15 mouse cellular contexts compared by ENCODE assay signal in the genomic region with DNA sequence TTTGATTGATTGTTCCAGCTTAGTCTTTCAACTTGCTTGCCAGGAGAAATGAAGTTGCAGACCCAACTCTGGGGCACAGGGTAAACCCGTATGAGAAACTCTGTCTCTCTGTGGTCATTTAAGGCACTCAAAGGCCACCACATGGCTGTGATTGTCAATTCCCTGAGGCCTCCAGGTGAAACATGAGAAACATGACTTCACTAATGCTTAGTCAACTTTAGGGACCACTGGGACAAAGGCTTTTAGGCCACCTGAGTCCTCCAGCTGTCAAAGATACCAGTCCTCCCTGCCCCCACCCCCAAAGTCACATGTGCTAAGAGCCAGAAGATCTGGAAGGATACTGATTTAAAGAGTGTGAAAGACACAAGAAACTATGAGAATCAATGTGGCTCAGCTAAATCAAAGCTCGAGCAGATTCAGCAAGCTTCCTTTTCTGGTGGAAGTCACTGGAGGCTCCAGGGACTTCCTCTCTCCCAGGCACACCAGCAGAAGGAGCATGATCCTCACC.
DNase-seq lines count a peak whose midpoint lies in the region; ATAC-seq and TF ChIP-seq lines count a peak whose summit lies in the region.
"Had no signal": no experiment of that assay in that cellular context is flagged by ENCODE, and none has a peak within 500 bp of the region (broad histone marks: within the 10 kb centered on the region; RNA-seq: fewer than 3 reads in every experiment).

No protein-coding gene starts in this region.

- no peaks in the 10 kb centered on the region for H3K9me3 ChIP-seq in liver, embryonic 12.5 days (replicated peaks)
- no peaks in the 10 kb centered on the region for H3K9me3 ChIP-seq in embryonic facial prominence, embryonic 14.5 days (ENCODE audit: control insufficient read depth, low read length)
- H3K9me3 ChIP-seq in megakaryocyte, embryonic 14.5 days = no peaks in the 10 kb centered on the region
- H3K9me3 ChIP-seq: forebrain, embryonic 15.5 days had no signal

- H3K9ac ChIP-seq in liver, adult 2 months (ENCODE audit: low read depth, low read length) = 0 out of 2 replicates have a peak overlapping the region, but pooled peaks have one; percentile 17
- no peak overlapping the region for H3K9ac ChIP-seq in liver, embryonic 12.5 days
- H3K9ac ChIP-seq in embryonic facial prominence, embryonic 14.5 days (ENCODE audit: low read depth, low read length) = 0 out of 2 replicates have a peak overlapping the region, but pooled peaks have one; percentile 14
- H3K9ac ChIP-seq: forebrain, embryonic 15.5 days had no signal

- no peak overlapping the region for H3K4me3 ChIP-seq in liver, adult 2 months (ENCODE audit: insufficient read depth, low read depth, low read length)
- no peak overlapping the region for H3K4me3 ChIP-seq in liver, embryonic 12.5 days
- H3K4me3 ChIP-seq in embryonic facial prominence, embryonic 14.5 days (ENCODE audit: low read depth, low read length) = no peak overlapping the region
- H3K4me3 ChIP-seq in megakaryocyte, embryonic 14.5 days (replicated peaks) = peak overlapping the region; percentile 57
- H3K4me3 ChIP-seq: forebrain, embryonic 15.5 days had no signal

- H3K4me1 ChIP-seq in liver, adult 2 months (ENCODE audit: control insufficient read depth, insufficient read depth, low read length) = 0 out of 2 replicates have a peak, but pooled peaks cover 3% of the 10 kb centered on the region
- peaks cover 40% of the 10 kb centered on the region for H3K4me1 ChIP-seq in liver, embryonic 12.5 days
- H3K4me1 ChIP-seq in embryonic facial prominence, embryonic 14.5 days (ENCODE audit: control insufficient read depth, insufficient read depth, low read length) = peaks cover 7% of the 10 kb centered on the region; the same call in 1 of the 2 replicates
- H3K4me1 ChIP-seq in megakaryocyte, embryonic 14.5 days = peaks cover 54% of the 10 kb centered on the region
- H3K4me1 ChIP-seq: forebrain, embryonic 15.5 days had no signal

- H3K27ac ChIP-seq in liver, adult 2 months (replicated peaks; ENCODE audit: insufficient read depth, low read depth, low read length) = no peak overlapping the region
- no peak overlapping the region for H3K27ac ChIP-seq in liver, embryonic 12.5 days
- H3K27ac ChIP-seq in embryonic facial prominence, embryonic 14.5 days (replicated peaks; ENCODE audit: low read depth, low read length) = no peak overlapping the region; the same call in 1 of the 2 replicates
- H3K27ac ChIP-seq: forebrain, embryonic 15.5 days had no signal

- no peak for TF ChIP-seq CTCF in liver, adult 2 months (IDR thresholded peaks at IDR 0.05; ENCODE audit: low read depth, low read length)

- DNase-seq in embryo, embryonic 10.5 days (ENCODE audit: low spot score) = peak; percentile 30
- no peak for DNase-seq in embryo, embryonic 11 days
- no peak for DNase-seq in liver, adult 2 months (ENCODE audit: extremely low read depth, low read depth, low spot score)
- DNase-seq in embryonic facial prominence, embryonic 14.5 days (ENCODE audit: low spot score) = peak; percentile 32
- DNase-seq in urinary bladder, postnatal 14 days (ENCODE audit: low spot score) = no peak
- DNase-seq: cerebellum, adult 11 months; gastrocnemius, postnatal 14 days; lung, adult 18-20 months; thymus, adult 2 months had no signal

- H3K79me2 ChIP-seq in liver, adult 2 months (ENCODE audit: control insufficient read depth, insufficient read depth, low read length) = no peaks in the 10 kb centered on the region

- peaks cover 6% of the 10 kb centered on the region for H3K36me3 ChIP-seq in liver, adult 2 months (ENCODE audit: control insufficient read depth, insufficient read depth, low read length)
- H3K36me3 ChIP-seq in liver, embryonic 12.5 days = peaks cover 46% of the 10 kb centered on the region
- peaks cover 22% of the 10 kb centered on the region; the same call in 1 of the 2 replicates for H3K36me3 ChIP-seq in embryonic facial prominence, embryonic 14.5 days (ENCODE audit: control insufficient read depth, insufficient read depth, low read length)
- H3K36me3 ChIP-seq in megakaryocyte, embryonic 14.5 days (replicated peaks; ENCODE audit: low read length) = peaks cover 73% of the 10 kb centered on the region

- TF ChIP-seq POLR2A in liver, adult 2 months (IDR thresholded peaks at IDR 0.05; ENCODE audit: extremely low read depth, insufficient read depth, low read length) = no peak

- no peaks in the 10 kb centered on the region for H3K27me3 ChIP-seq in liver, adult 2 months (ENCODE audit: control insufficient read depth, insufficient read depth, low read length)
- H3K27me3 ChIP-seq in liver, embryonic 12.5 days (replicated peaks) = no peaks in the 10 kb centered on the region
- no peaks in the 10 kb centered on the region for H3K27me3 ChIP-seq in embryonic facial prominence, embryonic 14.5 days (replicated peaks; ENCODE audit: control insufficient read depth, insufficient read depth, low read length)
- H3K27me3 ChIP-seq in megakaryocyte, embryonic 14.5 days (replicated peaks) = no peaks in the 10 kb centered on the region
- H3K27me3 ChIP-seq: forebrain, embryonic 15.5 days had no signal

- ATAC-seq in liver, embryonic 12.5 days = no peak
- no peak for ATAC-seq in embryonic facial prominence, embryonic 14.5 days (ENCODE audit: low read depth)
- no peak for ATAC-seq in CD4-positive, CD25-positive, alpha-beta regulatory T cell, adult 4 months
- ATAC-seq: activated CD4-positive, CD25-positive, alpha-beta regulatory T cell, adult 4 months; forebrain, embryonic 15.5 days; inflammation-experienced regulatory T-cells, adult 6 months had no signal

- 70% methylated on average over 2 of the region's 2 CpGs for WGBS in liver, adult 2 months
- 53% methylated on average over 2 of the region's 2 CpGs for WGBS in liver, embryonic 12.5 days (ENCODE audit: insufficient replicate concordance)
- WGBS in embryonic facial prominence, embryonic 14.5 days = 29% methylated on average over 2 of the region's 2 CpGs

- H3K4me2 ChIP-seq in liver, embryonic 12.5 days = no peak overlapping the region
- H3K4me2 ChIP-seq in embryonic facial prominence, embryonic 14.5 days (ENCODE audit: low read depth, low read length) = no peak overlapping the region
- H3K4me2 ChIP-seq: forebrain, embryonic 15.5 days had no signal

Comparison
In these comparisons a context has a peak if more than half of its experiments do, and no peak if none do; other contexts are left out.
1. DNase-seq: peak in embryo, embryonic 10.5 days (single experiment) and embryonic facial prominence, embryonic 14.5 days (single experiment); none in embryo, embryonic 11 days (single experiment), liver, adult 2 months (single experiment) and urinary bladder, postnatal 14 days (single experiment).